Mouse (Mus musculus) c-Kit-negative CD71-positive TER-119-positive erythroid progenitor cells, embryonic 14.5 days (primary cell): ENCODE measurements around the gene Tmem11.

Source experiments
- DNase-seq: peaks from one replicate; pipeline ENCODE4 v3.0.0-alpha.2; 2013; ENCODE audit warnings: low read depth, low spot score

The Tmem11 gene

DNA sequence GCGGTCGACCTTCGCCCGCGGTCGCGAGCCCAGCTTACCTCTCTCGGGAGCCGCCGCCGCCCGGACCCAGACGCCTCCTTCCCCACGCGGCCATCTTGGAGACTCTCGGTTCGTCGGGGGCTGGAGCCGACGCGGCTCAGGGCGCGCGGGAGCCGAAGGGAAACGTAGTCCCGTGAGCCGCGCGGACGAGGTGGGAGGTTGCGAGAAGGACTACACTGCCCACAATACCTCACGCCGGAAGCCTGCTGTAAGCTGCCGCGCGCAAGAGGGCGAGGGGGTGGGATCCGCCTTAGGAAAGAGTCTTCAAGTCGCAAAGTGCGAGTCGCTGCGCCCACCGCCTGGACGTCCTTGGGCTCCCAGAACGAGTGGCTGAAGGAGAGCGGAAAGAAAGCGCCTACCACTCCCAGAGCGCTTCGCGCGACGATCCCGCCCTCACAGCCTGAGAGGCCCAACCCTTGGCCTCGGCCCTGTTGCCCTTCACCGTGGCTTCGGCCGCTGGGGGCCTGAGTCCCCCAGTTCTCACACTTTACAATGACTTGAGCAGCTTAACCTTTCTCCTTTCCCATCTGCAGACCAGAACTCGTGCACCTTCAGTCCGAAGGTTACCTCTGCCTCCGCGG is at the start of gene Tmem11:
Tmem11 (minus strand) TSS at position 598 of the 620 bp plus-strand sequence.
- peak; percentile 84 for DNase-seq

DNA sequence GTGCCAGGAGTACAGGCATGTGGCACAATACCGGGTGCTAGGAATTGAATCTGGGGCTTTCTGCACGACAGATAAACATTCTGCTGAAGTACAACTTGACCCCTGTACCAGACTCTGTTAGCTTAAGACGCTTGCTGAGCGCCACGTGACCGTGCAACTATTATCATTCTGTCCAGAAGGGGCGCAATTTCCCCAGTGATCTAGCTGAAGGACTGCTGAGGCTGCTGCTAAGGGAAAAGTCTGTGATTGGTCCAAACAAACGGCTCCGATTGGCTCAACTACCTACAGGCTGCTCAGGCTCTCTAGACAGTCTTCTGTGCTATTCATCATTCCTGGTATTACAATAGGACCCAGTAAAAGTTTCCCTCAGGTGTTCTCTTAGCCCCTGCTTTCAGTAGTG is 48.2 kb upstream of the Tmem11 start:
- peak; percentile 93 for DNase-seq

DNA sequence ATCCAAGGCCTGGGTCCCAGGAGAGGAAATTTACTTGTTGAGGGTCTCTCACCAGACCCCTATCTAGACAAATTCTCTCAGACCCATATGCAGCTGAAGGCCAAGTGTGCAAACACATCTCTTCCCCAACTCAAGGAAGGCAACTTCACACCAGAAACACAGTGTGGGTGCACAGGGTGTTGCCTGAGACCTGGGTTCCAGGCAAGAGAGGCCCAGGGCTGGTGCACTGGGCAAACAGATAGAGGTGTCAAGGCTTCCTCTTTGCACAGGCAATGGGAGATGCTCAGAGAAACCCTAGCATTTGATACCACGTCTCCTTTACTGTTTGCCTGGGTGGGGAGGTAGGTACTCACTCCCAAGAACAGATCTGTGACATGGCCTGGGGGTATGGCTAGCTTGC is 45.9 kb upstream of the Tmem11 start:
- DNase-seq: no peak

DNA sequence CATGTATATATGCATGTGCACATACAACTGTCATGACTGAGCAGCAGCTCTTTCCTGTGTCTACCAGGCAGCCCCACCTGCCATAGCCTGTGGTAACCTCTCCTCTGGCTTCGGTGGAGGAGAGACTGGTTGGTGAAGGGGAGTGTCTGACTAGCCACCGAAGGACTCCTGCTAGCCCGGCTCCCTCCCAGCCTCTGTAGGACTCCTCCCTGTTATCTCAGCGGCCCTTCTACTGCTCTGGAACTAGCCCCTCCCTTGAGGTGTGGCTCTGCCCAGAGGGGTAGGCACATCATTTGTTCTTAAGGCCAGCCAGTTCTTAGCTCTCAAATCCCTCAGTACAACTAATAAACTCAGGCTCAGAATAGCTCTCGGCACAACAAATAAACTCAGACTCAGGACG is 45.4 kb upstream of the Tmem11 start:
- peak; percentile 80 for DNase-seq

DNA sequence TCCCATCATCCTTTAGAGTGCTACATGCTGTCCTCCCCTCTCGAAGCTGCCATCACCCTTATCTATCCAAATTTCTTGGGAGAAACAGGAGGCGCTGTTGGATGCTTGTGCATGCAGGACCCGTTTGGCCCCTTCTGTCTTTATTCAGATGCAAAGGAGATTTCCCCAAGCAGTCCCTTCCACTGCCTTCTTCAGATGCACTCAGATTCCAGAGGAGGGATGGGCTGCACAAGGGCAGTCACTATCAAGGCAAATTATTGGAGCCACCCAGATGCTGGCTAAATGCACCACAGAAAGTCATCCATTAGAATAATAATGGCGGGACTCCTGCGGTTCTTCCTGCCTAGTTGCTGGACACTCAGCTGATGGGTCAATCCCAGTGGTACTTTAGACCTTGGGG is 43.9 kb upstream of the Tmem11 start:
- DNase-seq: no peak

DNA sequence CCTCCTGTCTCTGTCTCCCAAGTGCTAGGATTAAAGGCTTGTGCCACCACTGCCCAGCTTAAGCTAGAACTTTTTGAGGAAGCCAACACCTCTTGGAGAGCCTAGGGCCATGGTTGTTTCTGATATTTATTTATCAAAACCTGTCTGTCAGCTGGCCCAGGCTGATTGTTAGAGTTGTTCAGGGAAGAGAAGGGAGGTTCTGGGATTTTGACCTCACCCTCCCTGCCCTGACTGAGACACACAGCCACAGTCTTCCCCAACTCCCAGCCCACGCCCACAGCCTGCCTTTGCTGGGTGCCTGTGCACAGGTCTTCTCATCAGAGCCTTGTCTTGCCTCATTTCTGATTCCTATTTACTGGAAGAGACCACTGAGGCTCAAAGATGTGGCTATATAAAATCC is 43.1 kb upstream of the Tmem11 start:
- peak; percentile 75 for DNase-seq

DNA sequence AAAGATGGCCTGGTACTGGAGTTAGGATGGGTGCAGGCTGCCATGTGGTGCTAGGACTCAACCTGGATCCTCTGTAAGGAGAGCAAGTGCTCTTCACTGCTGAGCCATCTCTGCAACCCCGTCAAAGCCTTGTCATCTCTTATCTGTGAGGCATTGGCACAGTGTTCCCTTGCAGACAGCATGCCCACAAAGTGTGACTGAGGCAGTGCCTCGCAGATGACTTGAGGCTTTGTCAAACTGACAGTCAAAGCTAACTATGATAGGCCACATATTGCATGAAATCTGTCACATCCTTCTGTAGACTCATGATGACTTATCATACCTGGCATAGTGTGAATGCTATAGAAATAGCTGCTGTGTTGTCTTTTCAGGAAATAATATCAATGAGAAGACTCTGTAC is 40.9 kb upstream of the Tmem11 start:
- DNase-seq: no peak

DNA sequence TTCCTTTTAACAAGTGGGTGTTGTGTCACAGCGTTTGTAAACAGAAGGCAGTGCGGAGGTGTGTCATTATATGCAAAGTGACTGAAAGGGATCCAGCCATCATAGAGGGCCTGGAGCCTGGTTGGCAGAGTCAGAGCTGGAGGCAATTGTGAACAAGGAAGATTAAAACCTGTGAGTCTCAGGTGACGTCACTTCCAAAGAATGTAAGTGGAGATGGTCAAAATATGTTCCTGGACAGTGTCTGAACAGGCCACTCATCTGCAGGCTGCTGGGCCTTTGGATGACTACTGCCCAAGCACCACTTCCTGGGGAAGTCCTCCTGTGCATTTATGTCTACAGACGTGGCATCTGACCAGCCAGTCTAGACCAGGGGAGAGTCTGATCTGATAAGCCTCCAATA is 36.1 kb upstream of the Tmem11 start:
- DNase-seq: no peak

DNA sequence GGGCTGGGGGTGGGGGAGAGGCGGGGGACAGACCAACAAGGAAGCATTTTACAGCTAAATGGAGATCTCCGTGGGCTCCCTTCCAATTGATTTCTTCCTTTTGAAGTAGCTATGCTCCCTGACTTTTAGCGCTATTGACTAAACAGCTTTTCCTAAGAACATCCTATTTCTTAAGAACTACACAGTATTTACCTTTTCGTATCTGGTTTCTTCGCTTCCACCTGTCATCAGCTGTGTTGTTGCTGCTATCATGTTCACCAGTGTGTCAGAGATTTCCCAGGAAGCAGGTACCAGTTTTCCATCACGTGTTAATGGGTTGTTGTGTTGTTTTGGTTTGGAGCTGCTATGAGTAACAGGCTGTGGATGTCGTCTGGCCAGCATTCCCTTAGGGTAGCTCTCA is 35.4 kb upstream of the Tmem11 start, which contains the start of gene Natd1:
Natd1 (minus strand) TSS at position 260 of the 400 bp plus-strand sequence.
- no peak for DNase-seq

DNA sequence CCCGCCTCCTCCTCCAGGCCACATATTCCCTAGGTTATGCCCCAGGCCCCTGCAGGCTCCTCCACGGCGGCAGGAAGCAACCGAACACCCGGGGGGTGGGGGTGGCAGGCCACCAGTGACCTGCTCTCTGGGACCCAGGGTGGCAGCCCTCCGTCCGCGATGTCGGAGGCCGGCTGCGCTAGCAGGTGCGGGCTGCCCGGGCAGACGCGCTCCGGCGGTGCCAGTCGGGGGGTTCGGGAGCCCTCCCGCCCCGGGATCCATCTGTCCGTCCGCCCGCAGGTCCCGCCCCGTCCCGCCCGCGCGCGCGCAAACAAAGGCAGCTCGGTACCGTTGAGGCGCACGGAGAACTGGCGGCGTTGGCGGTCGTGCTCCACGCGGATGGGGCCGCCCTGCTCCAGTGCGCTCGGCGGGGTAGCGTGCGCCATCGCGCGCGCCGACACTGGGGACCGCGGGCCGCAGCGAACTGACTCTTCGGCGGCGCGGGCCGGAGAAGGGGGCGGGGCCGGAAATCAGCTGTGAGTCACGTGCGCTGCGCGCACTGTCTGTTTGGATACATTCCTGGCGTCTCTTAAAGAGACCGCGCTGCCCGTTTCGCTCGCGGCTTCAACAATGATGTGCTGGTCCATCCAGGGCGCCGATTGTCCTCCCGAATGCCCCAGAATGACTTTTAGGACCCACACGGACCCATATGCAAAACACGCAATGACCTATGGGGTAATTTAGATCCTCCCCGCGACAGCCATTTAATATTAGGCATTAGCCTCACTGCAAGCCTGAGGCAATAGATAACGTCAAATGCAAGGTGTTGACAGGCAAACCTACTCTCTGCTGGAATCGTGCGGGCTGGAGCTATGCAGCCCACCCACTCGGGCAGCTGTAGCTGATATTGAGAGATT is 34.5 kb upstream of the Tmem11 start:
- peak; percentile 83 for DNase-seq

DNA sequence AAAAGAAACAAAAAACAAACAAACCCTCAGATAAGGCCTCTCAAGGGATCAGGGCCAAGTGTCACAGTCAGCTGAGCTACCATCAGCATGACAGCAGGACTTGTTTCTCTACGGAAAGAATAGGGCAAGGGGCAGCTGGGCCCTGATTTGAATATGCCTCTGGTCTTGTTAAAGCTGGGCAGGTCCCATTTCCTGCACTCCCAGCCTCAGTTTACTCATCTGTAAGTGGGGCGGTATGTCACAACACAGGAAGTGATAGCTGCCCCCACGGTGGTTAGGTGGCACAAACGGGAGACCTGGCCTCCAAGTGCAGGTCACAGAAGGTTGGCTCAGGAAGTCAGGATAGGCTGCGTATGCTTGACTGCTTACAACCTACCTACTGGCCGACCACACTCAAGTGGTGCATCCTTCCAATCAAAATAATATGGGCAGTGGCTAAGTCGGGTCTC is 33.5 kb upstream of the Tmem11 start:
- no peak for DNase-seq

DNA sequence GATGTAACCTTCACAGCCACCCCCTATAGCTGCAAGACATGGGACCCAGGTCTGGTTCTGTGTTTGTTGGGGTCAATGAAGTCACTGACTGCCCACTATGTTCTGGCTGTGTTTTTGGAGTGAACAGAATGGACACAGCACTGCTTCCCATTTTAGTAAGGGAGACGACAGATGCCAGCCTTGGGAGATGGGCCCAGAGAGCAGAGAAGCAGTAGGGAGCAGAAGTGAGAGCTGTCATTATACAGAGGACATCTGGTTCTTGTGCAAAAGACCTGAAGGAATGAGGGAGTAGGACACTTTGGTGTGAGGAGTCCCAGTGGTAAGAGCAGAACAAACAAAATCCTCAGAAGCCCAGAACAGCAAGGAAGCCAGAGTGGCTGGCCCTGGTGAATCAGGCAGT is 30.6 kb upstream of the Tmem11 start:
- DNase-seq: no peak

DNA sequence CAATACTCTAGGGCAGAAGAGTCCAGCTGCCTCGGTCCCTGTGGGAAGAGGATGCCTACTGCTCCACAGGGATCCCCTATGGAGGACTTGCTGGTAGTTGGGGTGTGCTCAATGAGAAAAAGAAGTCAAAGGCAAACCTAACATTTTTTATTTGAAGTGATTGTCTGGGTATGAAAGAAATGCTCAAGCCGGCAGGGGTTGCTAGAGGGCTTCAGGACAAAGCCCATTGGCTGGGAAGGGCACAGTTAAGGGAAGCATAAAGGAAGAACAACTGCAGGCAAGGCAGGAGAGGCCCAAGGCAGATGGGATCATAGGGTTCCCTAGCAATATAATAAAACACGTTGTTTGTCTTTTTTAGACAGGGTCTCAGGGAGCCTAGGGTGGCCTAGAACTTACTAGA is 29.0 kb upstream of the Tmem11 start:
- no peak for DNase-seq

DNA sequence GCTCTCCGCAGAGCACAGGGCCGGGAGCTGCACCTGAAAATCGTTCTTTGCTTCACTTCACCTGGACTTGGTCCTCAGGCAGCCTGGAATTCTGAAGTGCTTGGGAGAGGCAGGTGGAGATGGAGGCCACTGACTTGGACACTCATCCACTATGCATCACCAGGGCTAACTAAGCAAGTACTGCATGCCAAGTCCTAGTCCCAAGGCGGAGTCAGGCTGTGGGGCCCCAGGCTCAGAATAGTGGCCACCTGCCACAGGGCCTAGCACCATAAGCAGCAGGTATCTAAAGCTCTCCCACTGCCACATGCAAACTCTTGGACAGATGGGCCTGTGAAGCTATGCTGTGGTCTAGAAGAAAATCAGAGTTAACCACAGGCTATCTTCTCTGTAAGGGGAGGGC is 27.4 kb upstream of the Tmem11 start:
- no peak for DNase-seq

DNA sequence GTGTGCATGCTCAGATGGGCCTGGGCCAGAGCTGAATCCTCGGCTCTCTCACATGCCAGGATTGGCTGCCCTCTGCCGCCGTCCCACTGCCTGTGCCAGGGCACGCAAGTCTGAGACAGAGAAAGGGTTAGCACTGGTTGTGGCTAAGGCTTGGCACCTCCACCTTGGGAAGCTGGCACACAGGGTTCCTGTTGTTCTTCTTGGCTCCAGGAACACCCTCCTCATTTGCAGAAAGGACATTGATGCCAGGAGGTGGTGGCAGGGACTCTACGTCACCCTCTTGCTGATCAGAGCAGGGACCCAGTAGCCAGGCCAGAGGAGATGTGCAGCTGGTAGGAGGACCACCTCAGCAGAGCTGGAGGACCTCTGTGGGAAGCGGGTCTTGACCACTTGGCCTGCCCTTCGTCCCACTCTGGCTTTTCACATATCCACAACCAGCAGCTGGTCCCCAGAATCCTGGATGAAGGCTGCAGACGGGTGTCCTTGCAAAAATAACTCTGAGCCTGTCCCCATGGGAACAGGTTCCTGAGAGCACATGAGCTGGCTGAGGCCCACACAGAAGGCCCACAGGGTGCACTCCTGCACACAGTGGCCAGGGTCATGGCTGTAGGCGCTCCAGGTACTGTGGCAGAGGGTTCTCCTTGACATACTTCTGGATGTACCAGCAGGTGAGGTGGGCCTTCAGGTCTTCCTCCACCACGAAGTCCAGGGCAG is 26.5 kb upstream of the Tmem11 start:
- DNase-seq: no peak

DNA sequence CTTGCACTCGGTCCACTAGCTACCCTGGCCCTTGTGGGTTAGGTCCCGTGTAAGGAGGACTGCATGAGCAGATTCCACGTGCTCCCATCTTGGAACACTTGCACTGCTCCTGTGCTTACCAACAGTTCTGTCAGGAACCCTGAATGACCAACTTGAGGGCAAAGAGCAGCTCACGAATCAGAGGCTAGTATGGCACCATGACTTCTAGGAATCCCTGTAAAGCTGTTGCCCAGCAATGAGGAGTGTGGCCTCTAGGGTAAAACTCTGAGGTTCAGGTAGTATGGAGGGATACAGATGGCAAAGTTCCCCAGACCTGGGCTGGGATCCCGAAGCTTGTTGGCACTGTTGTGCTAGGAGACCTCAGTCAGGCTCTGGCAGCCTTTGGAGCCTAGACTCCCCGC is 24.6 kb upstream of the Tmem11 start:
- DNase-seq: no peak

DNA sequence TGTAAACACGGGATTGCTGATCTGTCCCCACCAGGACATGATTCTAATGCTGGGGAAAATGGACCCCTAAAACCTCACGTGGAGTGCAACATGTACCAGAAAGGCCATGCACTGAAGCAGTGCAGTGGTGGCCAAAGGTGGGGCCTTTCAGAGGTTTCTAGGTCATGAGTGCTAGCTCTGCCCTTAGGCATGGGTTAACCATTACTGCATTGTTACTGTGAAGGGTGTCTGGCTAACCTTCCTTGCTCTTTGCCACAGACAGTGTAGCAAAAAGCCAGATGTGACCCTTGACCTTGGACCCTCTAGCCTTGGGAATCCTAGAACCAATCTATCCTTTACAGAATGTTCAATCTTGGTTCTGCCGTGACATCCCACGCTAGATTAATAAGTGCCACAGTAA is 23.4 kb upstream of the Tmem11 start:
- DNase-seq: no peak

DNA sequence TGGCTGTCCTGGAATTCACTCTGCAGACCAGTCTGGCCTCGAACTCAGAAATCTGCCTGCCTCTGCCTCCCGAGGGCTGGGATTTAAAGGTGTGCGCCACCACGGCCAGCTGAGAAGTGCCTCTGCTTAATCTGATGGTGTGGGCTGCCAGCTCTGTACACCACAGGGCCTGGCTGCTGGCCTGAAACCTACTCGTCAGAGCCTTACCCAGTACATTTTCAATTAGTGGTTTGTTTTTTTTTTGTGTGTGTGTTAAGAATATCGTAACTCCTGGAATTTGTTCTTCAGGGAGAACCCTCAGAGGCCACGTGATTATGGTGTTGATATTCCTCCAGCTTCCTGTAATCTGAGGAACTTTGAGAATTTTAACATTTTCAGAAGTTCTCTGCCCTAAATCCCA is 22.9 kb upstream of the Tmem11 start:
- DNase-seq: no peak

DNA sequence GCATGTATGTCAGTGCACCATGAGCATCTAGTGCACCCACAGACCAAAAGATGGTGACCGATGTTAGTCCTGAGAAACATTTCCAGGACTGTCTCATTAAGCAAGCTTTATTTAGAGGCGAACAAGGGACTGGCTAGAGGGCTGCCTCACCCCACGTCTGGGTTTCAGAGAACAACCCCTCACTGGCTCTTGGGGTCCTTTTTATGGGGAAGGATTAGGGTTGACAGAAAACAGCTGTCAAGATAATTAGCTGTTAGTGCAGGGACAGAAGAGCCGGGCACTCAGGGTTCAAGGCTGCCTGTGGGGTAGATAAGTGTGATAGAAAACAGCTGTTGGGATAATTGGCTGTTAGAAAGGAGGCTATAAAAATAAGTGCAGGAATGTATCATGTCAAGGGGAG is 16.8 kb upstream of the Tmem11 start:
- DNase-seq: no peak

DNA sequence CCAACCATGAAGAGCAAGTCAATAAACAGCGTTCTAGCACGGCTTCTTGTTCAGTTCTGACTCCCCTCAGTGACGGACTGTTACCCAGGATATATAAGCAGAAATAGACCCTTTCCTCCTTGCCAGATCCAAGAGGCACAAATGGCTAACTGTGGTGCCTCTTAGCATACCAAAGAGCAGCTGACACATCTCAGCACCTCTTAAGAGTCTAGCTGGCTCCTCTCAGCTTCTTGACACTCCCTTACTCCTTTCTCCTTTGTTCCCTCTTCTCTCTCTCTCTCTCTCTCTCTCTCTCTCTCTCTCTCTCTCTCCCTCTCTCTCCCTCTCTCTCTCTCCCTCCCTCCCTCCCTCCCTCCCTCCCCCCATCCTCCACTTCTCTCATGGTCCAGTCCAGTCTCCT is 11.7 kb upstream of the Tmem11 start:
- no peak for DNase-seq

DNA sequence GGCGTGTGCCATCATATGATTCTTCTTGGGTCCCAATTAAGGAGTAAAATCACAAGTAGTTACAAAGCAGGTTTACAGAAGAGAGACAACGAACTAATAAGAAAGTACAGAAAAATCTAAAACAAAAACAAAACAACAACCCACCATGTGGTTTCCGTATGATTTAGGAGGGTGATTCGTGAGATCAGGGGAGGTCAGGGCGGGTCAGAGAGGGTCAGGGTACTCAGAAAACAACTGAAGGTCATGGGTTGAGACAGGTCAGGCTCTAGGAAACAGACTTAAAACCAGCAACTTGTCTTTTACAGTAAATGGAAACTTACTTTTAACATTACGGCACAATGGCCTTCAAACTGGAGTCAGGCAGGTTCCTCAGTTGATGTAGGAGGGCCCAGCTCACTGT is 11.2 kb upstream of the Tmem11 start:
- DNase-seq: no peak

DNA sequence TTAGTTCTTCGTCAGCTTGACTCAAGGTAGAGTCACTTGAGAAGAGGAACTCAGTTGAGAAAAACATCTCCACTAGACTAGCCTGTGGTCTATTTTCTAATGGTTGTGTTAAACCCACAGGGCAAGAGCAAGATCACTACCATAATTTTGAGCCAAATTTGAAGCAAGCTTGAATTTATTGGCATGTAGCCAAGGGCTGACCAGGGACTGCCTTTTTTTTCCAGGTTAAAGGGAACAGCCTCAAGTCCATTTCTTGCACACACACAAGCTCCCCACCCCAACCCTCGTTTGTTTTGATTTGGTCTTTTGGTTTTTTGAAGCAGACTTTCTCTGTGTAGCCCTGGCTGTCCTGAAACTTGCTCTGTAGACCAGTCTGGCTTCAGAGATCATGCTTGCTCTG is 10.8 kb upstream of the Tmem11 start:
- DNase-seq: no peak
